Comparison of ENCODE assay signal across 25 mouse cellular contexts in genomic region chr2:29391086-29391485, GRCm38 (mm10). TPM values are rescaled to one million over a fixed set of nuclear protein-coding genes. Genes with fewer than 3 reads are reported as not detected.
DNase-seq lines count a peak whose midpoint lies in the region; ATAC-seq and TF ChIP-seq lines count a peak whose summit lies in the region.
"Had no signal": no experiment of that assay in that cellular context is flagged by ENCODE, and none has a peak within 500 bp of the region (broad histone marks: within the 10 kb centered on the region; RNA-seq: fewer than 3 reads in every experiment).

No protein-coding gene starts in this region.

- intact Hi-C loops in gastrocnemius, adult 2 months (cut with DNase I), result loop anchor here (5.0 kb wide), 1 partner anchor 44 kb away; the partner anchor contains the start of gene Med27

- no peak for ATAC-seq in stomach, postnatal 0 days (ENCODE audit: low FRiP score, low TSS enrichment)
- ATAC-seq: CD4-positive, CD25-positive, alpha-beta regulatory T cell, adult 4 months; inflammation-experienced regulatory T-cells, adult 6 months had no signal

- H3K9ac ChIP-seq in stomach, postnatal 0 days (ENCODE audit: low read length), result no peak overlapping the region
- H3K9ac ChIP-seq: forebrain, embryonic 12.5 days; heart, embryonic 12.5 days; hindbrain, embryonic 13.5 days had no signal

- H3K27me3 ChIP-seq in stomach, postnatal 0 days (ENCODE audit: control insufficient read depth, insufficient read depth, low read length), result no peaks in the 10 kb centered on the region
- H3K27me3 ChIP-seq: forebrain, embryonic 12.5 days; heart, embryonic 12.5 days; hindbrain, embryonic 13.5 days had no signal

- no peak overlapping the region for H3K4me2 ChIP-seq in stomach, postnatal 0 days (replicated peaks; ENCODE audit: low read depth)
- H3K4me2 ChIP-seq: forebrain, embryonic 12.5 days; heart, embryonic 12.5 days; hindbrain, embryonic 13.5 days; liver, embryonic 11.5 days had no signal

- no peak for TF ChIP-seq EP300 in stomach, postnatal 0 days (optimal IDR thresholded peaks at IDR 0.05)

- peak overlapping the region; percentile 68 for H3K27ac ChIP-seq in gastrocnemius, adult 2 months
- no peak overlapping the region for H3K27ac ChIP-seq in stomach, postnatal 0 days (replicated peaks)
- H3K27ac ChIP-seq: forebrain, embryonic 12.5 days; hindbrain, embryonic 13.5 days; limb, embryonic 10.5 days; midbrain, embryonic 10.5 days had no signal

- peak; percentile 64 for DNase-seq in gastrocnemius, adult 2 months
- DNase-seq in gastrocnemius, postnatal 4 days (ENCODE audit: low spot score in 2 of 2), result no peak
- peak; percentile 28 for DNase-seq in lung, postnatal 10 days
- no peak for DNase-seq in lung, postnatal 4 days
- DNase-seq in fibroblast of lung, adult 2 months (ENCODE audit: low read depth), result peak; percentile 14
- DNase-seq in stomach, postnatal 0 days (ENCODE audit: low spot score), result peak; percentile 21
- no peak for DNase-seq in embryo, embryonic 10 days (ENCODE audit: low spot score)
- DNase-seq: cerebellum, adult 11-12 months; cerebellum, postnatal 14 days; embryo, embryonic 11 days; heart, postnatal 14 days; kidney, adult 2 months; kidney, postnatal 10 days; right cerebral cortex, adult 18-20 months; thymus, postnatal 4 days had no signal

- no peaks in the 10 kb centered on the region for H3K4me1 ChIP-seq in stomach, postnatal 0 days (replicated peaks; ENCODE audit: control insufficient read depth, insufficient read depth)

- TF ChIP-seq CTCF in gastrocnemius, adult 2 months (IDR thresholded peaks at IDR 0.05), result no peak
- no peak for TF ChIP-seq CTCF in stomach, postnatal 0 days (IDR thresholded peaks at IDR 0.05; ENCODE audit: low read depth)

- no peaks in the 10 kb centered on the region for H3K9me3 ChIP-seq in stomach, postnatal 0 days (ENCODE audit: control insufficient read depth, low read length)
- H3K9me3 ChIP-seq: forebrain, embryonic 12.5 days; heart, embryonic 12.5 days; hindbrain, embryonic 13.5 days; limb, embryonic 10.5 days; midbrain, embryonic 10.5 days had no signal

- H3K36me3 ChIP-seq in stomach, postnatal 0 days (ENCODE audit: control insufficient read depth, insufficient read depth, low read length), result no peaks in the 10 kb centered on the region
- H3K36me3 ChIP-seq: forebrain, embryonic 12.5 days; heart, embryonic 12.5 days; hindbrain, embryonic 13.5 days; limb, embryonic 10.5 days; midbrain, embryonic 10.5 days had no signal

- H3K4me3 ChIP-seq in gastrocnemius, adult 2 months, result peak overlapping the region; percentile 32
- H3K4me3 ChIP-seq in stomach, postnatal 0 days (ENCODE audit: low read depth, low read length), result no peak overlapping the region
- H3K4me3 ChIP-seq: forebrain, embryonic 12.5 days; heart, embryonic 12.5 days; hindbrain, embryonic 13.5 days; layer of hippocampus, adult 2 months; left cerebral cortex, adult 2 months; limb, embryonic 10.5 days; midbrain, embryonic 10.5 days had no signal

- 75% methylated on average over 4 of the region's 4 CpGs for WGBS in stomach, postnatal 0 days

RNA-seq across cellular contexts. Expression of gene Med27, which starts 44.5 kb away (rescaled TPM):
- 10 to 100 TPM; 12.3 to 16.9 TPM for total RNA-seq in gastrocnemius, adult 2 months (2021)
- total RNA-seq in gastrocnemius, postnatal 4 days (2021), result 10 to 100 TPM; 23.7 to 24.3 TPM
- polyA plus RNA-seq in stomach, postnatal 0 days (2015; fragmentation: Nextera tagmentation; extraction: Ambion mirVana), result 24.5 and 25.6 TPM in 2 replicates

Comparison
In these comparisons a context has a peak if more than half of its experiments do, and no peak if none do; other contexts are left out.
1. DNase-seq: peak in gastrocnemius, adult 2 months (single experiment), lung, postnatal 10 days (single experiment), fibroblast of lung, adult 2 months (single experiment) and stomach, postnatal 0 days (single experiment); none in gastrocnemius, postnatal 4 days (0 of 2), lung, postnatal 4 days (0 of 2) and embryo, embryonic 10 days (single experiment).